Mouse (Mus musculus) stomach, embryonic 14.5 days (tissue): ENCODE measurements around the gene Disc1. TPM values are rescaled to one million over a fixed set of nuclear protein-coding genes. Genes with fewer than 3 reads are reported as not detected.
A peak's percentile ranks its signal among the peaks of the same experiment; 100 is the strongest.

Experiments
- ATAC-seq: fragments of 200-750 bp; cut with Nextera tagmentation; 2 replicates; pipeline ENCODE4 v1.8.0; 2017; ENCODE audit warnings: low read depth, moderate TSS enrichment; ENCODE audit not compliant: insufficient number of reproducible peaks, insufficient read depth, low FRiP score
- H3K27ac ChIP-seq: fragments of 300-500 bp; sonication (generic); 2 replicates; pipeline ENCODE4 v1.5.1; 2014; ENCODE audit warnings: mild to moderate bottlenecking, low read length, moderate library complexity, mixed read lengths
- H3K27me3 ChIP-seq: fragments of 300-500 bp; sonication (generic); 2 replicates; pipeline ENCODE4 v1.6.1; 2014; ENCODE audit warnings: low read length, control low read depth, mixed read lengths; ENCODE audit not compliant: control insufficient read depth, insufficient read depth
- H3K36me3 ChIP-seq: fragments of 300-500 bp; sonication (generic); 2 replicates; pipeline ENCODE4 v1.6.1; 2014; ENCODE audit warnings: mild to moderate bottlenecking, control low read depth, low read length, moderate library complexity, mixed read lengths; ENCODE audit not compliant: control insufficient read depth, insufficient read depth
- H3K4me1 ChIP-seq: fragments of 300-500 bp; sonication (generic); 2 replicates; pipeline ENCODE4 v1.6.1; 2014; ENCODE audit warnings: low read length, control low read depth, mixed read lengths; ENCODE audit not compliant: control insufficient read depth, insufficient read depth
- H3K4me2 ChIP-seq: fragments of 300-500 bp; sonication (generic); replicated peaks from 2 replicates; pipeline ENCODE4 v1.6.1; 2014; ENCODE audit warnings: low read depth, low read length, control low read depth
- H3K4me3 ChIP-seq: fragments of 300-500 bp; sonication (generic); 2 replicates; pipeline ENCODE4 v1.5.1; 2014; ENCODE audit warnings: low read depth, low read length, control low read depth
- H3K9ac ChIP-seq: fragments of 300-500 bp; sonication (generic); replicated peaks from 2 replicates; pipeline ENCODE4 v1.6.1; 2014; ENCODE audit warnings: low read depth, mild to moderate bottlenecking, control low read depth, low read length, moderate library complexity, mixed read lengths
- H3K9me3 ChIP-seq: fragments of 300-500 bp; sonication (generic); 2 replicates; pipeline ENCODE4 v1.6.1; 2016; ENCODE audit warnings: low read depth, low read length, control low read depth; ENCODE audit not compliant: control insufficient read depth
- WGBS: fragments of 180-500 bp; shearing (Covaris S2); extraction: QIAGEN DNeasy Blood & Tissue Kit; methylation state at CpG from one replicate; pipeline ENCODE4 v1.1.7; 2014; 5-methylcytosine and 5-hydroxymethylcytosine counted together
- polyA plus RNA-seq: library from polyadenylated mRNA; unstranded; fragments of >200 nt; fragmentation: Nextera tagmentation; extraction: Ambion mirVana; gene quantifications from 2 replicates; pipeline ENCODE4 v1.2.1, GENCODE M21; 2014

Gene Disc1
- polyA plus RNA-seq, 1 experiment from 2014 or later: 3.0 TPM

- WGBS: 87% methylated on average over 7 of the region's 7 CpGs
- ATAC-seq: no peak
- Histone ChIP-seq H3K9ac (no peak overlapping the region), H3K36me3 (no peaks in the 10 kb centered on the region), H3K27ac (no peak overlapping the region), H3K4me3 (no peak overlapping the region), H3K4me1 (peaks cover 5% of the 10 kb centered on the region; the same call in 1 of the 2 replicates), H3K27me3 (no peaks in the 10 kb centered on the region), H3K4me2 (no peak overlapping the region), H3K9me3 (no peaks in the 10 kb centered on the region)
Measured at GRCm38 (mm10) chr8:125084523-125084922, 30.5 kb downstream of the Disc1 start.

DNA sequence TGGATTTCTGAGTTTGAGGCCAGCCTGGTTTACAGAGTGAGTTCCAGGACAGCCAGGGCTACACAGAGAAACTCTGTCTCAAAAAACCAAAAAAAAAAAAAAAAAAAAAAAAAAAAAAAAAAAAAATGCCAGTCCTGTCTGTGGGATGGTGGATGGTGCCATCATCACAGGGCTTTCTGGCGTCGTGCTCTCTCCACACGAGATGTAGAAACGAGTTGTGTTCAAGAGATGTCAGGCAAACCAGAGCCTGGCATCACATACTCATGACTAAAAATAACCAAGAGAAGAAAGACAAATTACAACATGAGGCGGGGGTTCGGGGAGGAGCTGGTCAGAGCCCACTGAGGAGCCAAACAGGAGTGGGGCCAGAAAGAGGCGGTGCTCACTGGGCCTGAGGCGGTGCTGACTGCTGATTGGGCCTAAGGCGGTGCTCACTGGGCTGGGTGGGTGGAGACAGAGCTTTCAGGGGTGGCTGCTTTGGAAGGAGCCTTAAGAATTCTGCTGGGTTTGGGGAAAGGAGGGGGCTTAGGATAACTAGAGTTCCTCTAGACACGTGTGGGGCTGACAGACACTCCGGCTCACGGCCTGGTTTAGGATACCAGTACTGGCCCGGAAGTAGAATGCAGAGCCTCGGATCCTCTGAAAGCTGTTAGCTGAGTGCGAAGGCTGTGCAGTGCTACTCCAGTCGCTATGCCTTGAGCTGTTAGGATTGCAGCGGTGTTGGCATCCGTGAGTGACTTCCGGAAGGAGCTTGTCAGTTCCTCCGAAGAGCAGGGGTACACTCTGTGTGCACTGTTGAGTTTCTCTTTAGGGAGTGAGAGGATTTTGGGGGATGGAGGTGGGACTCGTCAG lies 37.1 kb downstream of the Disc1 start:
- WGBS: 62% methylated on average over 21 of the region's 21 CpGs
- no peak overlapping the region for H3K4me3 ChIP-seq

GRCm38 (mm10) chr8:125097140-125097539 lies 43.1 kb downstream of the Disc1 start:
- no peaks in the 10 kb centered on the region for H3K4me1 ChIP-seq
- no peaks in the 10 kb centered on the region for H3K9me3 ChIP-seq
- no peak overlapping the region for H3K4me2 ChIP-seq
- WGBS: 86% methylated on average over 3 of the region's 3 CpGs
- H3K27me3 ChIP-seq: no peaks in the 10 kb centered on the region
- H3K9ac ChIP-seq: no peak overlapping the region
- ATAC-seq: no peak
- H3K27ac ChIP-seq: no peak overlapping the region
- H3K4me3 ChIP-seq: no peak overlapping the region
- H3K36me3 ChIP-seq: no peaks in the 10 kb centered on the region

More for the DNA sequence above, 37.1 kb downstream of the Disc1 start:
- Histone ChIP-seq H3K36me3 (no peaks in the 10 kb centered on the region), H3K9me3 (no peaks in the 10 kb centered on the region), H3K4me1 (no peaks in the 10 kb centered on the region), H3K9ac (no peak overlapping the region), H3K4me2 (no peak overlapping the region), H3K27me3 (no peaks in the 10 kb centered on the region), H3K27ac (no peak overlapping the region)
- ATAC-seq: peak; percentile 76

DNA sequence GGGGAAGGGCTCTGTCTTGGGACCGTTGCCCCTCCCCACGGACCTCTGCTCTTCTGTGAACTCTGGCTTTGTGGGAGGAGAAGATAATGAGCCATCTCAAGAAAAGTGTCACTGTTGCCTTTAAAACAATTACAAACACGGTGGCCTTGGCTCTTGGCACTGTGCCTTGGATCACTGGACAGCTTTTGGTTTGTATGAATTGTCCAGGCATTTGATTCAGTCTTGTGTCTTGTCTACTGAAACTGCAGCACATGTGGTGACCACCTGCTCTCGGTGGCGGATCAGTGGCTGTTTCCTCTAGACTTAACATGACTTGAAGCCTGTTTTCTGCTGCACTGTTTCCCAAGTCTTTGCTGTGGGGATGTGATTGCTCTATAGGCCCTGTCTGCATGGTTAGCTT lies 44.1 kb downstream of the Disc1 start:
- ATAC-seq: no peak
- H3K27me3 ChIP-seq: no peaks in the 10 kb centered on the region
- 63% methylated on average over 5 of the region's 5 CpGs for WGBS

DNA sequence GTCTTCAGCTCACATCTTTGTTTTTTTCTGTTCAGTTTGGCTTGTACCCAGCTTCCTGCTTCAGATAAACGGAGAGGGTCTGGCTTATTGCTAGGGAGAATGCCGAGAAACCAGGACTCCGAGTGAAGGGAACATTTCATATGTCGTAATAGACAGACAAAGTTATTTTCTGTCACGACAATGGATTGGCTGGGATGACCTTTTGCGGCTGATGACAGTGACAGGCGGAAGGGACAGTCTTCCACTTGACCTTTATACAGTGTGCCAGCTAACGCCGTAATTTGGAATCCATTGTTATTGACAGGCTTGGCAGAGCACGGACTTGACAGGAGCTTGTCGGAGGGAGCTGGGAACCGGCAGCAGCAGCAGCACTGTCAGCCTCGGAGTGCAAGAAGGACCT lies 48.3 kb downstream of the Disc1 start:
- Histone ChIP-seq H3K27ac (no peak overlapping the region), H3K9me3 (no peaks in the 10 kb centered on the region), H3K4me1 (no peaks in the 10 kb centered on the region), H3K36me3 (no peaks in the 10 kb centered on the region), H3K27me3 (no peaks in the 10 kb centered on the region), H3K4me2 (no peak overlapping the region), H3K4me3 (no peak overlapping the region), H3K9ac (no peak overlapping the region)
- WGBS: 63% methylated on average over 13 of the region's 13 CpGs
- no peak for ATAC-seq

More for the DNA sequence above, 44.1 kb downstream of the Disc1 start:
- Histone ChIP-seq H3K9ac (no peak overlapping the region), H3K27ac (no peak overlapping the region), H3K4me3 (no peak overlapping the region), H3K36me3 (no peaks in the 10 kb centered on the region), H3K4me1 (no peaks in the 10 kb centered on the region), H3K9me3 (no peaks in the 10 kb centered on the region), H3K4me2 (no peak overlapping the region)

DNA sequence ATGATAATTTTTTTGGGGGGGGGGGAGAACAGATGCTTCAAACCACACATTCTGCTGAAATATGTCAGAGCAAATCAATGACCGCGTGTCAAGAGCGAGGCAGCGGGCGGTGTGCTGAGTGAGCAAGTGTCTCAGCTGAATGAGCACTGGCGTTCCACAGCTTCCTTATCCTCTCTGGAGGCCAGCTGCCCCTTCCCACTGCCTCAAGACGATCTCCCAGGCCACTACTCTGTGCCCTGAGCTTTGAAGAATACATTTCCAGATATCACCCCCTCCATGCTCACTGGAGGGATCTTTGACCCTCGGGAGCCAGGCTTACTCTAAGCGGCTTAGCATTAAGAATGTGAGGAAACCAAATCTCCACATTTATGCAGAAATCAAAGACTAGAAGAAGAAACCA lies 59.2 kb downstream of the Disc1 start:
- 69% methylated on average over 9 of the region's 9 CpGs for WGBS
- ATAC-seq: no peak

GRCm38 (mm10) chr8:125113831-125114230 lies 59.8 kb downstream of the Disc1 start:
- Histone ChIP-seq H3K27me3 (no peaks in the 10 kb centered on the region), H3K4me3 (no peak overlapping the region), H3K27ac (no peak overlapping the region), H3K4me1 (no peaks in the 10 kb centered on the region), H3K9me3 (no peaks in the 10 kb centered on the region), H3K9ac (no peak overlapping the region), H3K4me2 (no peak overlapping the region), H3K36me3 (no peaks in the 10 kb centered on the region)
- 88% methylated on average over 3 of the region's 3 CpGs for WGBS
- no peak for ATAC-seq

More for the DNA sequence above, 59.2 kb downstream of the Disc1 start:
- no peak overlapping the region for H3K9ac ChIP-seq
- H3K9me3 ChIP-seq: no peaks in the 10 kb centered on the region
- H3K27ac ChIP-seq: no peak overlapping the region
- H3K27me3 ChIP-seq: no peaks in the 10 kb centered on the region
- no peak overlapping the region for H3K4me2 ChIP-seq
- H3K4me3 ChIP-seq: no peak overlapping the region
- H3K36me3 ChIP-seq: no peaks in the 10 kb centered on the region
- no peaks in the 10 kb centered on the region for H3K4me1 ChIP-seq

GRCm38 (mm10) chr8:125115321-125115720 lies 61.3 kb downstream of the Disc1 start:
- Histone ChIP-seq H3K9ac (no peak overlapping the region), H3K36me3 (no peaks in the 10 kb centered on the region), H3K27ac (no peak overlapping the region), H3K27me3 (no peaks in the 10 kb centered on the region), H3K4me3 (no peak overlapping the region), H3K9me3 (no peaks in the 10 kb centered on the region), H3K4me2 (no peak overlapping the region), H3K4me1 (no peaks in the 10 kb centered on the region)
- ATAC-seq: no peak
- 82% methylated on average over 5 of the region's 5 CpGs for WGBS

- Histone ChIP-seq H3K36me3 (no peaks in the 10 kb centered on the region), H3K9me3 (no peaks in the 10 kb centered on the region), H3K4me1 (no peaks in the 10 kb centered on the region), H3K9ac (no peak overlapping the region), H3K27me3 (no peaks in the 10 kb centered on the region), H3K4me2 (no peak overlapping the region), H3K27ac (no peak overlapping the region), H3K4me3 (no peak overlapping the region)
- 20% methylated on average over 2 of the region's 2 CpGs for WGBS
- no peak for ATAC-seq
Measured at GRCm38 (mm10) chr8:125116616-125117015, 62.6 kb downstream of the Disc1 start.
